Comparison of ENCODE assay signal across 30 mouse cellular contexts in genomic region chr1:184138661-184139060, GRCm38 (mm10).
"Had no signal": no experiment of that assay in that cellular context is flagged by ENCODE, and none has a peak within 500 bp of the region (broad histone marks: within the 10 kb centered on the region; RNA-seq: fewer than 3 reads in every experiment).

No protein-coding gene starts in this region.

- H3K4me2 ChIP-seq: limb, embryonic 12.5 days; limb, embryonic 13.5 days; limb, embryonic 15.5 days; liver, embryonic 11.5 days; liver, embryonic 12.5 days; liver, embryonic 13.5 days; liver, embryonic 15.5 days; lung, embryonic 14.5 days; lung, embryonic 15.5 days; midbrain, embryonic 11.5 days; midbrain, embryonic 12.5 days; midbrain, embryonic 13.5 days had no signal

- H3K27me3 ChIP-seq: limb, embryonic 12.5 days; limb, embryonic 13.5 days; limb, embryonic 15.5 days; liver, embryonic 12.5 days; liver, embryonic 13.5 days; liver, embryonic 15.5 days; lung, embryonic 15.5 days; megakaryocyte, embryonic 14.5 days; midbrain, embryonic 12.5 days; midbrain, embryonic 13.5 days had no signal

- DNase-seq: left cerebral cortex, postnatal 4 days; liver; liver, embryonic 13.5 days; liver, postnatal 0 days; lung, adult 18-20 months; lung, adult 2 months; lung, embryonic 14.5 days; lung, postnatal 10 days; lung, postnatal 14 days; lung, postnatal 36 days; lung, postnatal 4 days; midbrain, embryonic 14.5 days had no signal

- ATAC-seq: liver, embryonic 12.5 days; liver, postnatal 0 days; lung, postnatal 0 days; midbrain, embryonic 13.5 days; midbrain, embryonic 16.5 days had no signal

- H3K4me1 ChIP-seq: limb, embryonic 10.5 days; limb, embryonic 12.5 days; limb, embryonic 13.5 days; limb, embryonic 15.5 days; liver, embryonic 12.5 days; liver, embryonic 13.5 days; liver, embryonic 15.5 days; lung, embryonic 15.5 days; midbrain, embryonic 12.5 days; midbrain, embryonic 13.5 days had no signal

- H3K36me3 ChIP-seq: limb, embryonic 10.5 days; limb, embryonic 12.5 days; limb, embryonic 13.5 days; limb, embryonic 15.5 days; liver, embryonic 12.5 days; liver, embryonic 13.5 days; liver, embryonic 15.5 days; lung, embryonic 15.5 days; midbrain, embryonic 12.5 days; midbrain, embryonic 13.5 days had no signal

- H3K27ac ChIP-seq: left cerebral cortex, adult 2 months; limb, embryonic 10.5 days; limb, embryonic 12.5 days; limb, embryonic 13.5 days; limb, embryonic 15.5 days; liver, embryonic 12.5 days; liver, embryonic 13.5 days; liver, embryonic 14.5 days; liver, embryonic 15.5 days; lung, embryonic 15.5 days; macrophage; midbrain, embryonic 12.5 days; midbrain, embryonic 13.5 days had no signal

- H3K4me3 ChIP-seq: left cerebral cortex, adult 2 months; limb, embryonic 10.5 days; limb, embryonic 12.5 days; limb, embryonic 13.5 days; limb, embryonic 15.5 days; liver, embryonic 12.5 days; liver, embryonic 13.5 days; liver, embryonic 15.5 days; lung, embryonic 15.5 days; megakaryocyte, embryonic 14.5 days; midbrain, embryonic 12.5 days; midbrain, embryonic 13.5 days; myocyte had no signal

- H3K9me3 ChIP-seq: limb, embryonic 10.5 days; limb, embryonic 12.5 days; limb, embryonic 13.5 days; limb, embryonic 15.5 days; liver, embryonic 12.5 days; liver, embryonic 13.5 days; liver, embryonic 15.5 days; lung, embryonic 15.5 days; midbrain, embryonic 12.5 days; midbrain, embryonic 13.5 days had no signal

- H3K9ac ChIP-seq: limb, embryonic 12.5 days; limb, embryonic 13.5 days; limb, embryonic 15.5 days; liver, embryonic 12.5 days; liver, embryonic 13.5 days; liver, embryonic 14.5 days; liver, embryonic 15.5 days; liver, postnatal 0 days; lung, embryonic 14.5 days; lung, embryonic 15.5 days; midbrain, embryonic 12.5 days; midbrain, embryonic 13.5 days had no signal
